Mouse (Mus musculus) liver, adult 2 months (tissue): ENCODE results near the gene Reep3.

ENCODE experiments used
- CTCF ChIP-seq: fragments of 200-500 bp; IDR thresholded peaks from 2 replicates; pipeline ENCODE4 v1.5.1; 2011; ENCODE audit warnings: low read depth, low read length, control low read depth
- POLR2A ChIP-seq: fragments of 200-500 bp; IDR thresholded peaks from 2 replicates; pipeline ENCODE4 v1.6.1; 2011; ENCODE audit warnings: low read length, control low read depth; ENCODE audit not compliant: insufficient read depth; ENCODE audit errors: extremely low read depth

DNA sequence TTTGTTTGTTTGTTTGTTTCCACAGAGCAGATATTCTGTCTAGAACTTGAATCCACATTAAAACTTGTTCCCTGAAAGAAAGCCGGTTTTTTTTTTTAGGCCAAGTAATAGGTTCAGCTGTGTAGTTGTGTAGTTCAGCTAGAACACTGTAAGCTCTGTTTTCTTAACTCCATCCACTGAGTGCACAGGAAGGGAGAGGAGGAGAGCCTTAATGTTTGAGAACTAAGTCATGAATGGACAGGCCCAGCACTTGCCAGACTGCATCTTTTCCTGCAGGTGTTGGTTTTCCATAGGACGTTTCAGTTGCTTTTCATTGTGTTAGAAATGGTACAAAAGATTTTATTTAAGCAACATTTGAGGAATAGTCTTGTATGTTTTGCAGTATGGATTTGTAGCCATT lies 47.5 kb upstream of the Reep3 start:
- TF ChIP-seq CTCF (no peak), POLR2A (no peak)
